Mouse (Mus musculus) limb, embryonic 11.5 days (tissue): ENCODE data around the gene Cep170. TPM values are rescaled to one million over a fixed set of nuclear protein-coding genes. Genes with fewer than 3 reads are reported as not detected.

Source experiments
- ATAC-seq: fragments of 200-750 bp; cut with Nextera tagmentation; 2 replicates; pipeline ENCODE4 v1.8.0; 2017; ENCODE audit warnings: low read depth; ENCODE audit not compliant: insufficient number of reproducible peaks, low FRiP score, low TSS enrichment
- DNase-seq: peaks from one replicate; pipeline ENCODE4 v3.0.0-alpha.2; 2015; ENCODE audit warnings: low spot score
- H3K27ac ChIP-seq: fragments of 300-500 bp; sonication (generic); replicated peaks from 2 replicates; pipeline ENCODE4 v1.5.1; 2014; ENCODE audit warnings: low read depth, mild to moderate bottlenecking, low read length
- H3K27me3 ChIP-seq: fragments of 300-500 bp; sonication (generic); 2 replicates; pipeline ENCODE4 v1.6.1; 2014; ENCODE audit warnings: mild to moderate bottlenecking, low read length, mixed read lengths; ENCODE audit not compliant: control insufficient read depth, insufficient read depth
- H3K36me3 ChIP-seq: fragments of 300-500 bp; sonication (generic); 2 replicates; pipeline ENCODE4 v1.6.1; 2014; ENCODE audit warnings: mild to moderate bottlenecking, low read length, moderate library complexity, mixed read lengths; ENCODE audit not compliant: control insufficient read depth, insufficient read depth
- H3K4me1 ChIP-seq: fragments of 300-500 bp; sonication (generic); 2 replicates; pipeline ENCODE4 v1.6.1; 2014; ENCODE audit warnings: low read length, mixed read lengths; ENCODE audit not compliant: control insufficient read depth, insufficient read depth
- H3K4me2 ChIP-seq: fragments of 300-500 bp; sonication (generic); 2 replicates; pipeline ENCODE4 v1.6.1; 2014; ENCODE audit warnings: low read depth, mild to moderate bottlenecking, moderate library complexity; ENCODE audit not compliant: severe bottlenecking
- H3K4me3 ChIP-seq: fragments of 300-500 bp; sonication (generic); 2 replicates; pipeline ENCODE4 v1.5.1; 2014; ENCODE audit warnings: low read depth, low read length
- H3K9ac ChIP-seq: fragments of 300-500 bp; sonication (generic); 2 replicates; pipeline ENCODE4 v1.6.1; 2014; ENCODE audit warnings: mild to moderate bottlenecking, low read length
- H3K9me3 ChIP-seq: fragments of 300-500 bp; sonication (generic); 2 replicates; pipeline ENCODE4 v1.6.1; 2016; ENCODE audit warnings: low read length; ENCODE audit not compliant: control insufficient read depth
- WGBS: fragments of 180-500 bp; shearing (Covaris S2); extraction: QIAGEN DNeasy Blood & Tissue Kit; methylation state at CpG from one replicate; pipeline ENCODE4 v1.1.7; 2014; 5-methylcytosine and 5-hydroxymethylcytosine counted together
- polyA plus RNA-seq: library from polyadenylated mRNA; unstranded; fragments of >200 nt; fragmentation: Nextera tagmentation; extraction: Ambion mirVana; gene quantifications from 2 replicates; pipeline ENCODE4 v1.2.1, GENCODE M21; 2014

Gene Cep170
- polyA plus RNA-seq, 1 experiment from 2014 or later, result 35.6 TPM

DNA sequence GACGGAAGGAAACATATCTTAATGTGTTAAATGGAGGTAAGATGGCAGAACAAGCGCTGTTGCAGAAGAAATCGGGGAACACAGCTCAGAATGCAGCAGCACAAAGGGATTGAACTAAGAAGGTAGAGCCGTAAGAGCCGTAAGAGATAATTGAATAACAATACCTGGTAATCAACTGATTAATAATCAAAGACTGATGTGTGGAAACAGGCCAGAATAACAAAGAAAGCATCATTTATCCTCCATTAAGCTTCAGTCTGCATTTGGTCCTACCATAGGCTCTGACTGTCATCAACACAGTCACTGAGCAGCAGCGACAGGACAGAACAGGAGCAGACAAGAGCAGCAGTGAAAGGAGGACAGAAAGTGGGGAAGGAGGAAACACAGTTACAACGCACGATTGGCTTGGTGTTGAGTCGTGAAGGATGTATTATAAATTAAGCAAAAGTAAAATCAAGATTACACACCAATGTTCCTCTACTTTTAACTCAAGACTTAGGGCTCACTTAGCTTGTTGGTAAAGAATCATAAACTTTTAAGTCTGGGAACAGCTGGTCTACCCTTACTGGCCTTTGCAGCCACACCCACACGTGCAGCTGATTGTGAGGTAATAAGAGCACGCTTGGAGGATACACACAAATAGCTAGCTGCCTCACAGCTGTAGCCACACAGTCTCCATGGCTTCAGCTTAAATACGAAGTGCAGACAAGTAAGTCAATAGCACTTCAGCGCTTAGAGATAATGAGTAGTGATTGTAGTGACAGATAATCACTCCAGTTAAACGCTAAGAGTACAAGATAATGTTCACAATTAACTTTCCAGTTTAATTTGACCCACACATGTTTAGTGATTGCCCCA, 59.8 kb downstream of the Cep170 start:
- H3K36me3 ChIP-seq, result peaks cover 6% of the 10 kb centered on the region
- H3K4me1 ChIP-seq, result no peaks in the 10 kb centered on the region
- no peaks in the 10 kb centered on the region for H3K27me3 ChIP-seq
- H3K27ac ChIP-seq, result no peak overlapping the region
- WGBS, result 82% methylated on average over 14 of the region's 14 CpGs
- no peaks in the 10 kb centered on the region for H3K9me3 ChIP-seq
- H3K9ac ChIP-seq, result no peak overlapping the region
- ATAC-seq, result no peak
- H3K4me3 ChIP-seq, result no peak overlapping the region
- H3K4me2 ChIP-seq, result no peak overlapping the region
- no peak for DNase-seq

DNA sequence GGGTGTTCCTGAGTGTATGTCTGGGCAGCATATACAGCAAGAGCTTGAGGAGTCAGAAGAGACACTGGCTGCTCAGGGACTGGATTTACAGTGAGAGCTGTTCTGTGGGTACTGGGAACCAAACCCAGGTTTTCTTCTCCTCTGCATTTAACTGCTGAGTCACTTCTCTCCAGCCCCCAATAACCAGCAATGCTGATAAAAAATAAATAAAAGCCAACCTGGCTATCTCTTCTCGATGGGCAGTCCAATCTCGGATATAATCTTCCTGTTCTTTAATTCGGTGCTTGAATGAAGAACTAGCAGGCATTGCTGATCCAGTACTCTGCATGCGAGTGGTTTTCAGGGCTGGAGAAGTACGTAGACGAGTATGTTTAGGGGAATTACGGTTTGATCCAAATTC, 64.2 kb downstream of the Cep170 start:
- no peak for ATAC-seq

DNA sequence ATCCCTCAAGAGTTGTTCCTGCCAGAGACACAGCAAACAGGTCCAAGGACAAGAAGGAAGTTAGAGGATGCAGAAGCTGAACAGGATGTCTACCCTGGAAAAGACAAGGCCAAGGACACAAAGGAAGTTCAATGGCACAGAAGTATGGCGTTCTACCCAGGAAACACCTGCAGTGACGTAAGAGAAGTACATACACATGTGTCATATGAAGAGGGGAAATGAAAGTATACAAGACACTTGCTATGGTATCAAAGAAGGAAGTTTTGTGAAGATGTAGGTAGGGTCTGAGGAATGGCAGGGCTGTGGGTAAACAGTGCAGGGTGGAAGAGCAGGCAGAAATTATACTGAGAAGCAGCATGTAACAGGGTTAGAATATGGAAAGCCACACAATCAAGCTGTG, 81.0 kb downstream of the Cep170 start:
- Histone ChIP-seq H3K9me3 (no peaks in the 10 kb centered on the region), H3K27me3 (no peaks in the 10 kb centered on the region), H3K4me2 (no peak overlapping the region), H3K36me3 (peaks cover 7% of the 10 kb centered on the region; the same call in 1 of the 2 replicates), H3K4me3 (no peak overlapping the region), H3K9ac (no peak overlapping the region), H3K27ac (no peak overlapping the region), H3K4me1 (no peaks in the 10 kb centered on the region)
- no peak for ATAC-seq
- no peak for DNase-seq
- 85% methylated on average over 2 of the region's 2 CpGs for WGBS

More for the DNA sequence above, 64.2 kb downstream of the Cep170 start:
- H3K9me3 ChIP-seq, result no peaks in the 10 kb centered on the region
- H3K9ac ChIP-seq, result no peak overlapping the region
- H3K36me3 ChIP-seq, result no peaks in the 10 kb centered on the region
- H3K27ac ChIP-seq, result no peak overlapping the region
- no peaks in the 10 kb centered on the region for H3K27me3 ChIP-seq
- no peak for DNase-seq
- 94% methylated on average over 7 of the region's 7 CpGs for WGBS
- no peaks in the 10 kb centered on the region for H3K4me1 ChIP-seq
- no peak overlapping the region for H3K4me3 ChIP-seq
- H3K4me2 ChIP-seq, result no peak overlapping the region

- H3K9me3 ChIP-seq, result no peaks in the 10 kb centered on the region
- no peak overlapping the region for H3K9ac ChIP-seq
- DNase-seq (no peak), ATAC-seq (no peak)
- H3K4me3 ChIP-seq, result no peak overlapping the region
- no peaks in the 10 kb centered on the region for H3K4me1 ChIP-seq
- H3K27ac ChIP-seq, result no peak overlapping the region
- peaks cover 5% of the 10 kb centered on the region; the same call in 1 of the 2 replicates for H3K36me3 ChIP-seq
- H3K27me3 ChIP-seq, result no peaks in the 10 kb centered on the region
- H3K4me2 ChIP-seq, result no peak overlapping the region
- 89% methylated on average over 2 of the region's 2 CpGs for WGBS
Measured at GRCm38 (mm10) chr1:176730528-176730927, 83.3 kb downstream of the Cep170 start.

- Histone ChIP-seq H3K9ac (no peak overlapping the region), H3K27ac (no peak overlapping the region), H3K9me3 (no peaks in the 10 kb centered on the region), H3K4me2 (no peak overlapping the region), H3K27me3 (no peaks in the 10 kb centered on the region), H3K4me1 (no peaks in the 10 kb centered on the region), H3K36me3 (0 out of 2 replicates have a peak, but pooled peaks cover 2% of the 10 kb centered on the region), H3K4me3 (no peak overlapping the region)
- 78% methylated on average over 2 of the region's 2 CpGs for WGBS
- ATAC-seq (no peak), DNase-seq (no peak)
Measured at GRCm38 (mm10) chr1:176727372-176727771, 86.5 kb downstream of the Cep170 start.

GRCm38 (mm10) chr1:176724771-176725170, 89.1 kb downstream of the Cep170 start:
- Histone ChIP-seq H3K27me3 (no peaks in the 10 kb centered on the region), H3K9me3 (no peaks in the 10 kb centered on the region), H3K4me2 (no peak overlapping the region), H3K9ac (no peak overlapping the region), H3K36me3 (no peaks in the 10 kb centered on the region), H3K4me3 (no peak overlapping the region), H3K4me1 (no peaks in the 10 kb centered on the region), H3K27ac (no peak overlapping the region)
- WGBS, result 87% methylated on average over 20 of the region's 20 CpGs
- DNase-seq (no peak), ATAC-seq (no peak)

GRCm38 (mm10) chr1:176723858-176724713, 89.8 kb downstream of the Cep170 start:
- Histone ChIP-seq H3K4me3 (no peak overlapping the region), H3K27me3 (no peaks in the 10 kb centered on the region), H3K9me3 (no peaks in the 10 kb centered on the region), H3K27ac (no peak overlapping the region), H3K36me3 (no peaks in the 10 kb centered on the region), H3K4me2 (no peak overlapping the region), H3K4me1 (no peaks in the 10 kb centered on the region), H3K9ac (no peak overlapping the region)
- DNase-seq, result no peak
- no peak for ATAC-seq
- 80% methylated on average over 8 of the region's 8 CpGs for WGBS

DNA sequence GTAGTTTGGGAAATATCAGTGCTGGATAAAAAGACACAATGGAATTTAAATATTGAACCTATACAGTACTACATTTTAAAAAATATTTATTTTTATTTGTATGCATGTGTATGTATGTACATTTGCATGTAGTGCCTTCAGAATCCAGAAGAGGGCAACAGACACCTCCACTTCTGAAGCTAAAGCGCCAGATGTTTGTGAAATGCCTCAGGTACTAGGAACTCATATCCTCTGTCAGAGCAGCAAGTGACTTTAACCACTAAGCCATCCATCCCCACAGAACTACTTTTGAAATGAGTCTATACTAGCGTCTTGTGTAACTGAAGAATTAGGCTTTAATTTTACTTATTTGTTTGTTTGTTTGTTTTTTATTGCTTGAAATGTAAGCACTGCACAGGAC, 101.4 kb downstream of the Cep170 start:
- Histone ChIP-seq H3K27me3 (no peaks in the 10 kb centered on the region), H3K27ac (no peak overlapping the region), H3K4me1 (no peaks in the 10 kb centered on the region), H3K9me3 (no peaks in the 10 kb centered on the region), H3K4me2 (no peak overlapping the region), H3K4me3 (no peak overlapping the region), H3K36me3 (no peaks in the 10 kb centered on the region), H3K9ac (no peak overlapping the region)
- DNase-seq (peak; percentile 37), ATAC-seq (peak; percentile 65; the same call in 1 of the 2 replicates)
- 37% methylated on average over 2 of the region's 2 CpGs for WGBS
